Mouse (Mus musculus): ENCODE data around the gene Haghl. TPM values are rescaled to one million over a fixed set of nuclear protein-coding genes. Genes with fewer than 3 reads are reported as not detected.

The Haghl gene
- polyA plus RNA-seq, 2 experiments = 69.3 to 113 TPM

DNA sequence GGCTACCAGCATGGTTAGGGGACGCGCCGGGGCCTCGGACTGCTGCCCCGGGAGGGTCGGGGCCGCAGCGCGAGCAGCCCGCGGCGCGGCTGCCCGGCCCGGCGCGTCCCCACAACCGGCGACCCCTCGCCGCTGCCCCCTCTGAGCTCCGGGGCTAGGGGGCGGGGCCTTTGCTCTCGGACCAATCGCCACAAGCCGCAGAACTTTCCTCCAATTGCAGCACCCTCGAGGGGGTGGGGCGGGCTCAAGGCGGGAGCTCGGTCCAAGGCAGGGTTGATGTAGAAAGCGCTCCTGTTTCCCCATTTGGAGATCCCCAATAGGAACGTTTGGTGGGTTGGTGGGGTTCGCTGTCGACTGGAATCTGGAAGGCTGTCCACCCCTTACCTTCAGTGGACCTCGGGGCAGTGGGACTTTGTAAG lies 11.5 kb upstream of the Haghl start, which contains the start of gene Metrn:
Metrn (minus strand) TSS at position 186 of the 419 bp plus-strand sequence.
- peak within 1 kb of the TSS; percentile 81 for H3K4me3 ChIP-seq (replicated peaks; ENCODE audit: low read length)
- peak within 1 kb of the TSS; percentile 70 for H3K9ac ChIP-seq (ENCODE audit: low read depth, low read length, severe bottlenecking)
- 0 out of 2 replicates have a peak, but pooled peaks have one; percentile 29 for TF ChIP-seq POLR2A (IDR thresholded peaks at IDR 0.05; ENCODE audit: borderline replicate concordance, extremely low read depth, insufficient read depth, insufficient read length)
- H3K9me3 ChIP-seq (ENCODE audit: control insufficient read depth, low read length) = no peaks in the 10 kb centered on the region
- DNase-seq (ENCODE audit: low spot score) = peak; percentile 82
- H3K27me3 ChIP-seq (ENCODE audit: control insufficient read depth, insufficient read depth, low read length) = no peaks in the 10 kb centered on the region
- whole genome bisulfite sequencing = under 1% methylated on average over 29 of the region's 35 CpGs
- H3K36me3 ChIP-seq (ENCODE audit: control insufficient read depth, insufficient read depth, low read length) = no peaks in the 10 kb centered on the region
- peak within 1 kb of the TSS; percentile 97 for H3K4me2 ChIP-seq (replicated peaks; ENCODE audit: low read depth, low read length, severe bottlenecking)
- ATAC-seq (ENCODE audit: low FRiP score, low read depth) = peak; percentile 92
- H3K4me1 ChIP-seq (ENCODE audit: control insufficient read depth, insufficient read depth, low read length) = peaks cover 21% of the 10 kb centered on the region
- 0 out of 2 replicates have a peak within 1 kb of the TSS, but pooled peaks have one; percentile 4 for H3K27ac ChIP-seq (replicated peaks; ENCODE audit: low read depth, low read length)

DNA sequence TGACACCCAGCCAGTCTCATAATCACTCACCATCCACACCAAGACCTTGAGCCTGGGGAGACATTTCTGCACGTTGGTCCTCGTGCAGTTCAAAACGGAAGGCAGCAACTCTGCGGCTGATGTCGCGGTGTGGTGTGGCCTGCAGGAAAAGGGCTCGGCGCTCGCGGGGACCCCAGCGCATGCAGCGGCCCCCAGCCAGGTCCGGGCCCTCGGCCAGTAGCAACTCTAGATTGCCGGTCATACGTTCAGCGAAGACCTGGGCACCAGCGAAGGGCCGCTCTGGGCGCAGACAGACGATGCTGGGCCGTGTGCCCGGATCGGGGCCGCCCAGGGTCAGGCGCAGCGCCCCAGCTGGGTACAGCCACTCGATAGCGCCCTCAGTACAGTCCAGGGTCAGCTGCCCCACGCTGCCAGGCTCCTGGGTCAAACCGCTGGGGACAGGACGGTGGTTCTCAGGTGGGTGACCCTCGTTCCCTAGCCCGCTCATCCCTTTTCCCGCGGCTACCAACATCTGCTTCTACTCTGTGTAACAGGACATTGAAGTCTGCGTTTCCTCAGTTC lies 10.8 kb upstream of the Haghl start:
- DNase-seq (ENCODE audit: low spot score) = no peak
- no peaks in the 10 kb centered on the region for H3K36me3 ChIP-seq (ENCODE audit: control insufficient read depth, insufficient read depth, low read length)
- WGBS = under 1% methylated on average over 29 of the region's 37 CpGs
- H3K27me3 ChIP-seq (ENCODE audit: control insufficient read depth, insufficient read depth, low read length) = no peaks in the 10 kb centered on the region
- no peak for TF ChIP-seq POLR2A (IDR thresholded peaks at IDR 0.05; ENCODE audit: borderline replicate concordance, extremely low read depth, insufficient read depth, insufficient read length)
- no peak for ATAC-seq (ENCODE audit: low FRiP score, low read depth)
- H3K9ac ChIP-seq (ENCODE audit: low read depth, low read length, severe bottlenecking) = peak overlapping the region; percentile 70
- peaks cover 23% of the 10 kb centered on the region for H3K4me1 ChIP-seq (ENCODE audit: control insufficient read depth, insufficient read depth, low read length)
- H3K4me2 ChIP-seq (replicated peaks; ENCODE audit: low read depth, low read length, severe bottlenecking) = peak overlapping the region; percentile 97
- peak overlapping the region; percentile 81 for H3K4me3 ChIP-seq (replicated peaks; ENCODE audit: low read length)
- no peak overlapping the region for H3K27ac ChIP-seq (replicated peaks; ENCODE audit: low read depth, low read length)
- no peaks in the 10 kb centered on the region for H3K9me3 ChIP-seq (ENCODE audit: control insufficient read depth, low read length)

DNA sequence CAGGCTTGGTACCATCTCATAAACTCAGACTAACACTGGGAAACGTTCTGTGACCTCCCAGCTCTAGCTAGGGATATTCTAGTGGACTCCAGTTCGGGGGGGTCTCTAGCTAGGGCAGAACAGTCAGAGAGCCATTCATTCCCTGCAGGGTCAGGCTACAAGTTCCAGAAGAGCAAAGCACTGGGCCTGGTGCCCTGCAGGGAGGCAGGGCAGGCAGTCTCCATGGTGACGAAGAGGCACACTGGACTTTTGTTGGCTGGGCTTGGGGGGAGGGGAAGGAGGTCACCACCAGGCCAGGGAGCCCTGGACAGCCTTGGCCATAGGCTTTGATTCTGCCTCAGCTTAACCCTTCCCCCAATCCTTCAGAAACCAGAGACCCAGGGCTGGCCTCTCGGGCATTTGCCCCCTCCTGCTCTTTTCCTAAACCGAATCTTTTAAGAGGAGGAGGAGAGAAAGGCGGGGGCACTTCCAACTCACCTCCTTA lies 10.2 kb upstream of the Haghl start, which contains the start of gene AC134908.4:
AC134908.4 (minus strand) TSS at position 51 of the 484 bp plus-strand sequence.
- peak; percentile 32 for DNase-seq (ENCODE audit: low spot score)
- 12% methylated on average over 6 of the region's 6 CpGs for WGBS
- H3K4me1 ChIP-seq (ENCODE audit: control insufficient read depth, insufficient read depth, low read length) = peaks cover 27% of the 10 kb centered on the region

DNA sequence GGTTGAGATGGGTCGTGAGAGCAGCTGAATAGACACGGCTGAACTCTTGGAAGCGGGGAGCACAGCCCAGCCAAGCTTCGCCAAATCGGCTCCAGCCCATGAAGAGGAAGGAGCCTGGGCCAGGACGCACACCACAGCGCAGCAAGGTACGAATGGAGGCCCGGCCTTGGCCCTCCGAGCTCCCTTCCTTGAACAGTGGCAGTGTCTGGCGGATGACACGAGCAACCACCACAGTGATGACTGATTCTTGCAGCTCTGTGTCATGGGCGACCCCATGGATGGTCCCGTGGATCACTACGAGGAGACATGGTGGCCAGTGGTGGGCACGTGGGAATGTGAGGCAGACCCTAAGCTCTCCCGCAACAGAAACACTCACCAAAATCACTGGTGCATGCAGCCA lies 9.5 kb upstream of the Haghl start:
- ATAC-seq (ENCODE audit: low FRiP score, low read depth) (no peak), DNase-seq (ENCODE audit: low spot score) (no peak)
- H3K27ac ChIP-seq (replicated peaks; ENCODE audit: low read depth, low read length) = no peak overlapping the region
- H3K4me1 ChIP-seq (ENCODE audit: control insufficient read depth, insufficient read depth, low read length) = peaks cover 27% of the 10 kb centered on the region
- 92% methylated on average over 17 of the region's 17 CpGs for WGBS
- TF ChIP-seq POLR2A (IDR thresholded peaks at IDR 0.05; ENCODE audit: borderline replicate concordance, extremely low read depth, insufficient read depth, insufficient read length) = no peak
- H3K4me2 ChIP-seq (replicated peaks; ENCODE audit: low read depth, low read length, severe bottlenecking) = peak overlapping the region; percentile 97; the same call in 1 of the 2 replicates
- no peaks in the 10 kb centered on the region for H3K36me3 ChIP-seq (ENCODE audit: control insufficient read depth, insufficient read depth, low read length)
- no peak overlapping the region for H3K4me3 ChIP-seq (replicated peaks; ENCODE audit: low read length)
- no peak overlapping the region for H3K9ac ChIP-seq (ENCODE audit: low read depth, low read length, severe bottlenecking)
- H3K27me3 ChIP-seq (ENCODE audit: control insufficient read depth, insufficient read depth, low read length) = no peaks in the 10 kb centered on the region
- H3K9me3 ChIP-seq (ENCODE audit: control insufficient read depth, low read length) = no peaks in the 10 kb centered on the region

More for the DNA sequence above, 10.2 kb upstream of the Haghl start, which contains the start of gene AC134908.4:
- no peak within 1 kb of the TSS for H3K27ac ChIP-seq (replicated peaks; ENCODE audit: low read depth, low read length)
- H3K9me3 ChIP-seq (ENCODE audit: control insufficient read depth, low read length) = no peaks in the 10 kb centered on the region
- no peaks in the 10 kb centered on the region for H3K27me3 ChIP-seq (ENCODE audit: control insufficient read depth, insufficient read depth, low read length)
- peak within 1 kb of the TSS; percentile 81 for H3K4me3 ChIP-seq (replicated peaks; ENCODE audit: low read length)
- TF ChIP-seq POLR2A (IDR thresholded peaks at IDR 0.05; ENCODE audit: borderline replicate concordance, extremely low read depth, insufficient read depth, insufficient read length) = no peak
- no peak for ATAC-seq (ENCODE audit: low FRiP score, low read depth)
- H3K36me3 ChIP-seq (ENCODE audit: control insufficient read depth, insufficient read depth, low read length) = no peaks in the 10 kb centered on the region
- peak within 1 kb of the TSS; percentile 70 for H3K9ac ChIP-seq (ENCODE audit: low read depth, low read length, severe bottlenecking)
- peak within 1 kb of the TSS; percentile 97 for H3K4me2 ChIP-seq (replicated peaks; ENCODE audit: low read depth, low read length, severe bottlenecking)

DNA sequence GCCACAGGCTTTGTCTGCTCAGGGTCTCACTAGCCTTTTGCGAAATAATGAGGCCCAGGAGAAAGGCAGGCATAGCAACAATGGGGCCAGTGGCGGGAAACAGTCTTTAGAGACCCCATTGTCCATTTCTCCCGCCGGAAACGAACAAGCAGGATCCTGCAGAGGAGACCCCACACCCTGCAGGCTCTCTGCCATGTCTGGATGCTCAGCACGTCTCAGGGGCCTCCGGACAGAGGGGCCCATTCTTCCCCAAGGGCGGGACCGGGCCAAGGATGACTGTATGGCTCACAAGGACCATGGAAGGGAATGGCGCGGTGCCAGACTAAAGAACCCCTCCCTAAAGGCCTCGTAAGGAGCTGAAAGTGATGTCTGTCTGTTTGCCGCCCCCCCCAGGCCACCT lies 8.7 kb upstream of the Haghl start:
- no peak for DNase-seq (ENCODE audit: low spot score)
- Histone ChIP-seq H3K36me3 (ENCODE audit: control insufficient read depth, insufficient read depth, low read length) (peaks cover 7% of the 10 kb centered on the region), H3K4me1 (ENCODE audit: control insufficient read depth, insufficient read depth, low read length) (peaks cover 27% of the 10 kb centered on the region), H3K4me2 (replicated peaks; ENCODE audit: low read depth, low read length, severe bottlenecking) (no peak overlapping the region), H3K9ac (ENCODE audit: low read depth, low read length, severe bottlenecking) (no peak overlapping the region), H3K9me3 (ENCODE audit: control insufficient read depth, low read length) (no peaks in the 10 kb centered on the region), H3K27ac (replicated peaks; ENCODE audit: low read depth, low read length) (no peak overlapping the region), H3K4me3 (replicated peaks; ENCODE audit: low read length) (no peak overlapping the region), H3K27me3 (ENCODE audit: control insufficient read depth, insufficient read depth, low read length) (no peaks in the 10 kb centered on the region)
- TF ChIP-seq POLR2A (IDR thresholded peaks at IDR 0.05; ENCODE audit: borderline replicate concordance, extremely low read depth, insufficient read depth, insufficient read length) = no peak
- no peak for ATAC-seq (ENCODE audit: low FRiP score, low read depth)
- 83% methylated on average over 13 of the region's 13 CpGs for WGBS

All from limb, embryonic 14.5 days (tissue).